Mouse (Mus musculus) neural tube, embryonic 10.5 days (tissue): ENCODE measurements around the gene Adamtsl1.

Experiments
- DNase-seq: peaks from one replicate; pipeline ENCODE4 v3.0.0-alpha.2; 2017; ENCODE audit warnings: low spot score; ENCODE audit errors: extremely low spot score

Adamtsl1 gene

DNA sequence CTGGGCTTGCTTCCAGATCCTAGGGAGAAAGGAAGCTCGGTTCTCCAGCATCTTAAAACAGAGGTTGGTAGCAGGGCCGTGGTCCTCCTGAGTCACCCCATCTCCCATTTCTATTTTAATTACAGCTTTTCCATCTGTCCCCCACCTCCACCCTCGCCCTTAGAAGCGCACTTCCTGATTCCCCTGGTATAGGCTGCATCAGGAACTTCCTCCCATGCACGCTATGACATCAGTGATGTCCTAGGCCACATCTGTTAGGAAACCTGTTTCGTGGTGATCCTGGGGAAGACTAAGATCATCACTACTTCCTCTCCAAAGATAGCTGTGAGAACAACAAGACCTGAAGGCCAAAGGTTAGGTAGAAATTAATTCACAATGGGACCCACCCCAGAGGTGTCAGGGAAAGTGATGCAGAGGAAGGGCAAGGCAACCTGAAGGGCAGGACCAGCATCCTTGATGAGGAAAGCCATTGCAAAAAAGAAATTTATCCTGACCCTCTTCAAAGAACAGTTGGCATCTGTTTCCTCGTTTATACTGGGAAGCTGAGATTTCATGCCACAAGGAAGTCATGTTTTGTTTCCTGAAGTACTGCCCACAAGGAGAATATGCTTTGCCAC, 882.8 kb downstream of the Adamtsl1 start:
- no peak for DNase-seq

- no peak for DNase-seq
Measured at GRCm38 (mm10) chr4:86397470-86397869, 883.5 kb downstream of the Adamtsl1 start.

DNA sequence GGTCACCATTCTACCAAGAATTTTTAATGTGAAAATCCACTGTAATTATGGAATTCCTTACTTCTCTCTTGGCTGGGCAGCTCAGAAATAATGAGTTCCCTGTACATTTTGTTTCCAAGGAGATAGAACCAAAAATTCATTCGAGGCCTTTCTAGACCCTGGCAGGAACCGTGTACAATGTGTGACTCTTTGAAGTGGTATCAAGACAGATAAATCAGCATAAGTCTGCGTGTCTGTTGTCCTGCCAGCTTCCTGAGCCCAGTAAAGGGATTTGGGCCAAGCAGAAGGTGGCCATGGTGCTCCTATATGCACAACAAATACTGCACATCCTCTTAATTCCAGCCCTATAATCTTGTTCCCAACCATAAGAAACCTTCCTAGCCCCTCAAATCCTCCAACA, 887.1 kb downstream of the Adamtsl1 start:
- DNase-seq = no peak

- peak; percentile 54 for DNase-seq
Measured at GRCm38 (mm10) chr4:86406501-86407199, 892.7 kb downstream of the Adamtsl1 start.

DNA sequence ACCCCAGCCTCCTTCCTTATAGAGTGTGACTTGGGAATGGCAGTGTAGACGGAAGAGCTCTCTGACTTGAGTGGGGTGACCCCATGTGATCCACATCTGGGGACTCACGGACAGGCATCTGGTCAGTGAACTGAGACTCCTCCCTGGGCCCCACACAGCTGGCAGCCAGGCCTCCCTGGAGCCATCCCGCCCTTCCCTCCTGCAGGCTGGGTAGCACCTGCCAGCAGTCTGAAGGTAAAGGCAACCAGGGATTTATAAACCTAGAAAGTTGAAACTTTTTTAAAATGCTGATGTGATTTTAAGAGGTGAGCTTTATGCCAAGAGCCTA, 893.2 kb downstream of the Adamtsl1 start:
- DNase-seq = peak; percentile 40

DNA sequence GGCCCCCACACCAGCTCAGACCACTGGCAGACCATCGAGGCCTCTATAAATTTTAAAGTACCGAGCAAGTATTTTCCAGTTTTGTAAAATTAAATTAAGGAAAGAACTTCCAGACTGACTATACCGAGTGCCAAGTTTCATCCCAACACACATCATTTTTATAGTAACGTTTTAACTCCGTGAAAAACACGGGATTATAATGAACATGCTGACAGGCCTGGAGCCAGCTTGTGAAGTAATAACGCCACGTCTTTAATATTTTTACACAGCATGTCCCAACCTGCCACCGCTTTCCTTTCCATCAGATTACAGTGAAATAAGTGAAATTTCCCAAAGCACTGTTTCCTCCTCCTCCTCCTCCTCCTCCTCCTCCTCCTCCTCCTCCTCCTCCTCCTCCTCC, 894.4 kb downstream of the Adamtsl1 start:
- DNase-seq = no peak

DNA sequence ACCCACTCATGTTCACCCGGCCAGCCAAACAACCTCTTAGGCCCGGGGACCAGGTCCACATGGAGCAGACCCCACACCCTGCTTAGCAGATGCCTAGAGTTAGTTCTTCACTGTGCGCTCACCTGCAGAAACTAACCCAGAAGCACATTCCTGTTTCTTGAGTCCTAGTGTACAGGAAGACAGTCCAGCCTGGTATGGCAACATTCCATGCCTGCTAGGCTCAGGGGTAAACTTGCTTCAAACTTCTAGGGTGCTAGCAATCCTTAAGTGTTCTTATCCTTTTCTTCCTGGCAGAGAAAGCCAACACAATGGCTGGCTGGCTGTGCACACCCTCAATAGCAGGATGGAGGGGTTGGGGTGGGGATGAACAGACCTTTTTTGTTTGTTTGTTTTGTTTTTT, 897.0 kb downstream of the Adamtsl1 start:
- DNase-seq = no peak

- DNase-seq = no peak
Measured at GRCm38 (mm10) chr4:86413388-86413787, 899.4 kb downstream of the Adamtsl1 start.

DNA sequence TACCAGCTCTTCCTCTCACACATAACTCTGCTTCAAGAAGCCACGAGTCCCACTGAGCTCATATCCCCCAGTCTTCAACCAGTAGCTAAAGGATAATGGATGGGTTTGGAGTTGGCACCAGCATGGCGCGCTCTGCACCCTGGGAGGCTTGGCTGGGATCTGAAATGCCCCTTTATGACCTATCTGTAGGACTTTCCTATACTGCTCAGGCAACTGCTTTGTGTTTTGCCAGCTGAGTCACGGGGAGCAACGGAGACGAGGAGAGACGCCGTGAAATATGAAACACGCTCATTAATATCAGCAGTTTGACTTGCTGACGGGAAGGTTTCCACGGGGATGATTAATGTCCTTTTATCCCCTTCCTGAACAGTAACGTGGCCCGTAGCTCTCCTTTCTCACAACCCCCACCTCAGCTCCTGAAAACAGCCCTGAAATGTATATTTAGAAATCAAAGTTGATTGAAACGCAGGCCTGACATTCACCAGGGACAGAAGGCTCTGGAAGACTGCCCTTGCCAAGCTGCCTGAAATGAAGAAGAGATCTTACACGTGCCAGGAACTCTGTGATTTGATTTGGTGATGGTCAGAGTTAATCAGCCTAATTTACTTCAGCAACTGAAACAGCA, 902.5 kb downstream of the Adamtsl1 start:
- DNase-seq = peak; percentile 27

DNA sequence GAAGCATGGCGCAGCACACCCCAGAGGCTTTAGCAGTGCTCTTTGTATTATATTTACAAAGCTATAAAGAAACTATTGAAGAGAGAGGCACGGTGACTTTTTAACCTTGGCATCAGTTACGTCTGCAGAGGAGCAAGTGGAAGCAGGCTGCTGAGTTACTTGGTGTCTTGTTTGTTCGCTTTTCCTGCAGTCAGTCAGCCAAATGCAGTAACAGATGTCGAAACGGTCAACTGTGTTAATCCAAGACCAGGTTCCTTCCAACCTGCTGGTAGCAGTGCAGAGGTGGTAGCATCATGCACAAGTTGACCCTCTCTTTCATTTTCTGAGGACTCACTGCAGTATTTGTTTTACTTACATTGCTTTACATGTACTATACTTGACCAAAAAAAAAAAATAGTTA, 908.6 kb downstream of the Adamtsl1 start:
- DNase-seq = no peak

GRCm38 (mm10) chr4:86425581-86425980, 911.6 kb downstream of the Adamtsl1 start:
- DNase-seq = no peak

- DNase-seq = no peak
Measured at GRCm38 (mm10) chr4:86426549-86426948, 912.6 kb downstream of the Adamtsl1 start.

- no peak for DNase-seq
Measured at GRCm38 (mm10) chr4:86427312-86427711, 913.3 kb downstream of the Adamtsl1 start.

- DNase-seq = no peak
Measured at GRCm38 (mm10) chr4:86428091-86428745, 914.2 kb downstream of the Adamtsl1 start.

- DNase-seq = no peak
Measured at GRCm38 (mm10) chr4:86435631-86436030, 921.7 kb downstream of the Adamtsl1 start.

- no peak for DNase-seq
Measured at GRCm38 (mm10) chr4:86436336-86436735, 922.4 kb downstream of the Adamtsl1 start.

DNA sequence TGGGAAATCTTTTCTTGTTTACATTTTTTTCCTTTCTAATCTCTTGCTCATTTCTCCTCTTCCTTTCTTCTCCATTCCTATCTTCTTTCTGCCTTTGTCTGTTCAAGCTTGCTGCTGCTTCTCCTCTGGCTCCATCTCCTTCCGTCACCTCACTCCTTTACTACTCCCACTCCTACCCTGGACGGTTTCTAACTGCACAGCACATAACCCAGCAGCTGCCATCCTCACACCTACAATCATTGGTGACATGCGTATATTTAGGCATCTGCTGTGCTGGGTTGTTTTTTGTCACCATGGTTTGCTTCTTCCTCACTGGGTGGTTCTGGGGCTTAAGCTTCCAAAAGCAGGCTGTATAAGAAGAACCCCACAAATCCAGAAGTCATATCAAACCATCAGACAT, 936.5 kb downstream of the Adamtsl1 start:
- no peak for DNase-seq

DNA sequence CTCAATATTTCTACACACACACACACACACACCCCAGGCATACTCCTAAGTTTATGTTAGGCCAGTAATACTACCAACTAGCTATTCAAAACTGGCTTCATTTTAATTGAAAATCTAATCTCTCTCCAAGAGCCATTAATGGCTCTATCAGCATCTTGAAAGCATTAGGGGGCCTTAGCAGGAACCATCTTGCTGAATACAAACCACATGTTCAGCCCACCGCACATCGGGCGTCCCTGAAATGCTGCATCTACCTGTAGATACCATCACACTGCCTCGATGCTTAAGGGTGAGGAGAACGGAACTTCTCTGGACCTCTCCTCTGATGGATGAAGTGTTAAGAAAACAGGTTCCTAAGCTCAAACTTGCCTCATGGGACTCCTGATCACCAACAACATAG, 950.8 kb downstream of the Adamtsl1 start:
- DNase-seq = no peak
